Mouse (Mus musculus) lung, embryonic 14.5 days (tissue): Measurements from ENCODE around the gene Dyx1c1. TPM values are rescaled to one million over a fixed set of nuclear protein-coding genes. Genes with fewer than 3 reads are reported as not detected.

Experiments used
- ATAC-seq: fragments of 200-750 bp; cut with Nextera tagmentation; 2 replicates; pipeline ENCODE4 v1.8.0; 2017; ENCODE audit warnings: mild to moderate bottlenecking, moderate TSS enrichment, moderate library complexity; ENCODE audit not compliant: insufficient read depth
- DNase-seq: peaks from one replicate; pipeline ENCODE4 v3.0.0-alpha.2; 2015
- H3K27ac ChIP-seq: fragments of 300-500 bp; sonication (generic); 2 replicates; pipeline ENCODE4 v1.5.1; 2014; ENCODE audit warnings: low read depth, mild to moderate bottlenecking, moderate library complexity
- H3K27me3 ChIP-seq: fragments of 300-500 bp; sonication (generic); 2 replicates; pipeline ENCODE4 v1.6.1; 2014; ENCODE audit warnings: low read length, control low read depth; ENCODE audit not compliant: insufficient read depth
- H3K36me3 ChIP-seq: fragments of 300-500 bp; sonication (generic); 2 replicates; pipeline ENCODE4 v1.6.1; 2014; ENCODE audit warnings: control low read depth; ENCODE audit not compliant: insufficient read depth
- H3K4me1 ChIP-seq: fragments of 300-500 bp; sonication (generic); 2 replicates; pipeline ENCODE4 v1.6.1; 2014; ENCODE audit warnings: antibody characterized with exemption, control low read depth; ENCODE audit not compliant: insufficient read depth
- H3K4me2 ChIP-seq: fragments of 300-500 bp; sonication (generic); 2 replicates; pipeline ENCODE4 v1.6.1; 2014; ENCODE audit warnings: mild to moderate bottlenecking
- H3K4me3 ChIP-seq: fragments of 300-500 bp; sonication (generic); 2 replicates; pipeline ENCODE4 v1.5.1; 2014; ENCODE audit warnings: low read depth, low read length
- H3K9ac ChIP-seq: fragments of 300-500 bp; sonication (generic); 2 replicates; pipeline ENCODE4 v1.6.1; 2014
- H3K9me3 ChIP-seq: fragments of 300-500 bp; sonication (generic); 2 replicates; pipeline ENCODE4 v1.6.1; 2016; ENCODE audit warnings: low read depth, low read length, control low read depth
- CTCF ChIP-seq: IDR thresholded peaks from 2 replicates; pipeline ENCODE4 v1.5.1; 2016; ENCODE audit warnings: antibody characterized with exemption, low read depth
- WGBS: fragments of 180-500 bp; shearing (Covaris S2); extraction: QIAGEN DNeasy Blood & Tissue Kit; methylation state at CpG from one replicate; pipeline ENCODE4 v1.1.7; 2014; 5-methylcytosine and 5-hydroxymethylcytosine counted together
- polyA plus RNA-seq: library from polyadenylated mRNA; unstranded; fragments of >200 nt; fragmentation: Nextera tagmentation; extraction: Ambion mirVana; gene quantifications from 2 replicates; pipeline ENCODE4 v1.2.1, GENCODE M21; 2014

Dyx1c1 gene
- polyA plus RNA-seq, 1 experiment from 2014 or later, result 1.3 TPM

DNA sequence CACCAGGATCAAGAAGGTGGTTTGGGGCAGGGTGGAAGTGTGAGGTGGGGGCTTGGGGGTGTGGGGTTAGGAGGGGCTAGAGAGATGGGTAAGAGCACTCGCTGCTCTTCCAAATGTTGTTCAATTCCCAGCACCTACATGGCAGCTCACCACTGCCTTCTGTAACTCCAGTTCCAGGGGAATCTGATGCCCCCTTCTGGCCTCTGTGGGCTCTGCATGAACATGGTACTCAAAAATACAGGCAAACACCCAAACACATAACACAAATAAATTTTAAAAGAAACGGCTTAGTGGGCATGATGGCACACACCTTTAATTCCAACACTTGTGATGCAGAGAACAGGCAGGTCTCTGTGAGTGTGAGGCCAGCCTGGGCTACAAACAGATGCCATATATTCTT lies 3.8 kb upstream of the Dyx1c1 start:
- Histone ChIP-seq H3K27me3 (no peaks in the 10 kb centered on the region), H3K27ac (no peak overlapping the region), H3K36me3 (no peaks in the 10 kb centered on the region), H3K4me2 (no peak overlapping the region), H3K4me1 (peaks cover 4% of the 10 kb centered on the region; the same call in 1 of the 2 replicates), H3K9ac (no peak overlapping the region), H3K4me3 (no peak overlapping the region), H3K9me3 (no peaks in the 10 kb centered on the region)
- peak; percentile 68 for DNase-seq
- no peak for ATAC-seq
- WGBS, result 39% methylated on average over 2 of the region's 2 CpGs
- peak; percentile 48 for TF ChIP-seq CTCF

GRCm38 (mm10) chr9:72955546-72955945 lies 3.0 kb upstream of the Dyx1c1 start:
- no peak for ATAC-seq

DNA sequence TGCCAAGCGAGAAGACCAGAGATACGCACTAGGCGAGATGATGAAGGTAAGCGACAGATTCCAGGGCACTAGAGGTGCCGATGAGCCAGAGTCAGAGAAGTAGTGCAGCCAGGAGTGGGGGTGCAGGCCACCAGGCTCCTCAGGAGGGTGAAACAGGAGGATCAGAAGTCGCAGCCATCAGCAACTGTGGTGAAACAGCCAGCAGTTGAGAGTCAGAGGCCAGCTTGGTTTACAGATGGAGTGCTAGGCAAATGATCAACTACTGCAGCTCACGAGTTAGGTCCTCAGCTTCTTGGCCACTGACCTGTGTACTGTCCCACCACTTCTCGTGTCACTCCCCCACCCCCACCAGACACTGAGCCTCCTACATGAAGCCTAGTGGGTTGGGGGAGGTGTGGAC lies 2.8 kb downstream of the Dyx1c1 start:
- Histone ChIP-seq H3K4me1 (peaks cover 4% of the 10 kb centered on the region; the same call in 1 of the 2 replicates), H3K36me3 (no peaks in the 10 kb centered on the region), H3K9ac (no peak overlapping the region), H3K4me2 (no peak overlapping the region), H3K27me3 (no peaks in the 10 kb centered on the region), H3K27ac (no peak overlapping the region), H3K9me3 (no peaks in the 10 kb centered on the region), H3K4me3 (no peak overlapping the region)
- no peak for ATAC-seq
- no peak for TF ChIP-seq CTCF
- 62% methylated on average over 8 of the region's 8 CpGs for WGBS
- DNase-seq, result no peak

More at GRCm38 (mm10) chr9:72955546-72955945, 3.0 kb upstream of the Dyx1c1 start:
- no peak overlapping the region for H3K4me2 ChIP-seq
- H3K9me3 ChIP-seq, result no peaks in the 10 kb centered on the region
- H3K4me3 ChIP-seq, result no peak overlapping the region
- DNase-seq, result peak; percentile 78
- 27% methylated on average over 1 of the region's 1 CpGs for WGBS
- no peak overlapping the region for H3K9ac ChIP-seq
- TF ChIP-seq CTCF, result peak; percentile 79
- H3K27me3 ChIP-seq, result no peaks in the 10 kb centered on the region
- H3K36me3 ChIP-seq, result no peaks in the 10 kb centered on the region
- no peak overlapping the region for H3K27ac ChIP-seq
- H3K4me1 ChIP-seq, result peaks cover 4% of the 10 kb centered on the region; the same call in 1 of the 2 replicates

- Histone ChIP-seq H3K4me2 (no peak overlapping the region), H3K4me3 (no peak overlapping the region), H3K9ac (no peak overlapping the region), H3K9me3 (no peaks in the 10 kb centered on the region), H3K27ac (no peak overlapping the region), H3K36me3 (no peaks in the 10 kb centered on the region), H3K27me3 (no peaks in the 10 kb centered on the region), H3K4me1 (peaks cover 4% of the 10 kb centered on the region; the same call in 1 of the 2 replicates)
- TF ChIP-seq CTCF, result no peak
- ATAC-seq (no peak), DNase-seq (no peak)
- 71% methylated on average over 15 of the region's 15 CpGs for whole genome bisulfite sequencing
Measured at GRCm38 (mm10) chr9:72961959-72962358, 3.4 kb downstream of the Dyx1c1 start.

DNA sequence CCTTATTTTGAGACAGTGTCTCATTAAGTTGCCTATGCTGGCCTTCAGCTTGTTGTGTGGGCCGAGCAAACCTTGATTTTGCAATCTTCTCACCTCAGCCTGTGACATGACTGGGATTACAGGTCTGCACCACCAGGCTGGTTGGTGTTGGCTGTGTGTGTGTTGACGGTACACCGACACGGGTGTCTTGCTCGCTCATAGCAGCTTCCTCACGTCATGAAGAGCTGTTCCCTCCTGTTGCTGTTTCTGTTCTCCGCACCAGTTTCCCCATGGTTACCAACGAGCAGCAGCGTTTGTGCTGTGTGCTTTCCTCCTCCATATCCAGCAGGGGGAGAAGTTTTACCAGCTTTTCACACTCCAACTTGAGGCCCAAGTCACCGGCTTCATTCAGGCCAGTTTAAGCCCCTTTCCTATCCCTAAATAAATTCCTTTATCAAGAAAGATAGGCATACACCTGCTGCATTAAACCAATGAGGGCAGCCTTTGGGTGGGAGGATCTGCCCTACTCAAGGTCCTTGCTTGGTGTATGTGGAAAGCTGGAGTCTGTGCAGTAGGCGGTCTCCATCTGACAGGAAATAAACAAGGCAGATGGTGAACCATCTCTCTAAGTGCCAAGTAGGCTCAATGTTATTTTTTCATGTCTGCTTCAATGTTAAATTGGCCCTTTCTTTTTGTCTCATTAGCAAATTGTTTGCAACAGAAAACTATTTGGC lies 9.9 kb downstream of the Dyx1c1 start:
- ATAC-seq (no peak), DNase-seq (peak; percentile 70)
- no peak overlapping the region for H3K9ac ChIP-seq
- H3K4me3 ChIP-seq, result no peak overlapping the region
- H3K4me2 ChIP-seq, result no peak overlapping the region
- TF ChIP-seq CTCF, result peak; percentile 69
- no peaks in the 10 kb centered on the region for H3K36me3 ChIP-seq
- no peaks in the 10 kb centered on the region for H3K27me3 ChIP-seq
- WGBS, result 31% methylated on average over 11 of the region's 11 CpGs
- no peak overlapping the region for H3K27ac ChIP-seq
- no peaks in the 10 kb centered on the region for H3K9me3 ChIP-seq
- no peaks in the 10 kb centered on the region for H3K4me1 ChIP-seq

DNA sequence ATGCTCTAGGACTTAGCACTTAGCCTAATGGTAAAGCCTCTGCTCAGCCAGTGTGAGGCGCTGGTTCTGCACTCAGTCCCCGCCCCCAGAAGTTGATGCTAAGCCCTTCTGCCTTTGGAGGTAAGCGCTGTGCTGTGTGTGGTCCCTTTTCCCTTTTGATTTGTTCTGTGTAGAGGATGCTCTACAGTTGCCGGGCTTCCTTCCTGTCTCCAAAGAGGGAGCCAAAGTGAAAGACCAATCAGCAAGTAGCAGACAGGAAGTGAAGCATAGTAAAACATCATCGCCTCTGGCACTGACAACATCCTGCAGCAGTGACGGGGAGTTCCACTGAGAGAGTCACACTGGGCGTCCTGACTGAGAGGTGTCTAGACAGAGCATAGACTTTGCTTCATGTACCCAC lies 11.3 kb downstream of the Dyx1c1 start:
- no peak for DNase-seq
- Histone ChIP-seq H3K9ac (no peak overlapping the region), H3K9me3 (no peaks in the 10 kb centered on the region), H3K4me2 (no peak overlapping the region), H3K4me3 (no peak overlapping the region), H3K27ac (no peak overlapping the region), H3K36me3 (no peaks in the 10 kb centered on the region), H3K27me3 (no peaks in the 10 kb centered on the region), H3K4me1 (no peaks in the 10 kb centered on the region)
- ATAC-seq, result 0 out of 2 replicates have a peak, but pooled peaks have one; percentile 21
- TF ChIP-seq CTCF, result no peak
- WGBS, result 64% methylated on average over 7 of the region's 7 CpGs

DNA sequence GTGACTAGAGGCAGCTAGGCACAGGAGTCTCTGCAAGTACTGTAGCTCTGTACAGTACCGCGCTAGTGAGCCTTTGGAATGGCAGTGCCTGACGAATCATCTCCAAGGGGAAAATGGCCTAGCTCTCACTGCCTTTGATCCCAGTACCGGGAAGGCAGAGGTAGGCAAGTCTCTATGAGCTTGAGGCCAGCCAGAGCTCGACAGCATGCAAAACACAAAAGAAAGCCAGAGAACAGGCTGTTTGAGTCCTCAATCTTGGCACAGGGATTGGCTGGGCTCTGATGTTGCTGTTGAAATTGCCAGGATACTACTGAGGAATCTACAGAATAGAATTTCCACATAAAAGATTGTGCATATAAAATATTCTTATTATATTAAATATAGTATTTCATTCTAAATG lies 13.8 kb downstream of the Dyx1c1 start:
- ATAC-seq, result no peak
- TF ChIP-seq CTCF, result no peak
- Histone ChIP-seq H3K27ac (no peak overlapping the region), H3K9me3 (no peaks in the 10 kb centered on the region), H3K27me3 (no peaks in the 10 kb centered on the region), H3K36me3 (no peaks in the 10 kb centered on the region), H3K4me2 (no peak overlapping the region), H3K4me3 (no peak overlapping the region), H3K4me1 (no peaks in the 10 kb centered on the region), H3K9ac (no peak overlapping the region)
- WGBS, result 74% methylated on average over 5 of the region's 5 CpGs
- DNase-seq, result no peak

GRCm38 (mm10) chr9:72972984-72973383 lies 14.4 kb downstream of the Dyx1c1 start:
- H3K4me1 ChIP-seq, result no peaks in the 10 kb centered on the region
- no peak overlapping the region for H3K9ac ChIP-seq
- ATAC-seq, result no peak
- H3K27me3 ChIP-seq, result no peaks in the 10 kb centered on the region
- no peak overlapping the region for H3K4me2 ChIP-seq
- no peaks in the 10 kb centered on the region for H3K9me3 ChIP-seq
- no peak for DNase-seq
- no peak for TF ChIP-seq CTCF
- no peak overlapping the region for H3K4me3 ChIP-seq
- no peaks in the 10 kb centered on the region for H3K36me3 ChIP-seq
- no peak overlapping the region for H3K27ac ChIP-seq
